Mouse (Mus musculus) heart, adult 11 months (tissue): ENCODE measurements around the gene Kif5a.

Source experiments
- DNase-seq: peaks from one replicate; pipeline ENCODE4 v3.0.0; 2022

Kif5a gene

GRCm38 (mm10) chr10:127189651-127190381, 73.3 kb downstream of the Kif5a start, which contains the start of gene Arhgef25:
Gene Arhgef25, minus strand, starts transcription at chr10:127190083.
- peak; percentile 99 for DNase-seq

GRCm38 (mm10) chr10:127189116-127189650, 74.0 kb downstream of the Kif5a start:
- peak; percentile 97 for DNase-seq

GRCm38 (mm10) chr10:127188465-127189115, 74.6 kb downstream of the Kif5a start:
- peak; percentile 98 for DNase-seq

GRCm38 (mm10) chr10:127188079-127188453, 75.1 kb downstream of the Kif5a start:
- DNase-seq, result peak; percentile 93

- DNase-seq, result peak; percentile 89
Observed at GRCm38 (mm10) chr10:127187371-127188078, 75.6 kb downstream of the Kif5a start.

GRCm38 (mm10) chr10:127186451-127186850, 76.7 kb downstream of the Kif5a start:
- DNase-seq, result no peak

GRCm38 (mm10) chr10:127185506-127185905, 77.6 kb downstream of the Kif5a start:
- peak; percentile 90 for DNase-seq

- DNase-seq, result peak; percentile 90
Observed at GRCm38 (mm10) chr10:127185101-127185500, 78.0 kb downstream of the Kif5a start.

GRCm38 (mm10) chr10:127183759-127184158, 79.4 kb downstream of the Kif5a start:
- peak; percentile 97 for DNase-seq

- peak; percentile 90 for DNase-seq
Observed at GRCm38 (mm10) chr10:127182624-127183023, 80.5 kb downstream of the Kif5a start.

- peak; percentile 99 for DNase-seq
Observed at GRCm38 (mm10) chr10:127181566-127181965, 81.6 kb downstream of the Kif5a start.

- DNase-seq, result no peak
Observed at GRCm38 (mm10) chr10:127180695-127181047, 82.5 kb downstream of the Kif5a start.

- DNase-seq, result peak; percentile 98
Observed at GRCm38 (mm10) chr10:127179871-127180694, 83.1 kb downstream of the Kif5a start, which contains the start of gene Slc26a10. Gene Slc26a10, minus strand, starts transcription at chr10:127180645.

GRCm38 (mm10) chr10:127178286-127179027, 84.7 kb downstream of the Kif5a start:
- peak; percentile 94 for DNase-seq

- DNase-seq, result peak; percentile 98
Observed at GRCm38 (mm10) chr10:127177719-127178118, 85.4 kb downstream of the Kif5a start.

- peak; percentile 85 for DNase-seq
Observed at GRCm38 (mm10) chr10:127177235-127177634, 85.9 kb downstream of the Kif5a start.

- DNase-seq, result peak; percentile 89
Observed at GRCm38 (mm10) chr10:127176756-127177155, 86.4 kb downstream of the Kif5a start.

- DNase-seq, result peak; percentile 84
Observed at GRCm38 (mm10) chr10:127176228-127176627, 86.9 kb downstream of the Kif5a start.
